Mouse (Mus musculus) embryonic fibroblast, embryonic 13.5 days (primary cell): ENCODE results near the gene Camk2d. TPM values are rescaled to one million over a fixed set of nuclear protein-coding genes. Genes with fewer than 3 reads are reported as not detected.

Source experiments
- H3K27ac ChIP-seq: 2 replicates; pipeline ENCODE4 v1.5.1; 2012; ENCODE audit warnings: low read length, control low read depth, inconsistent platforms; ENCODE audit not compliant: insufficient read depth
- H3K4me1 ChIP-seq: 2 replicates; pipeline ENCODE4 v1.6.1; 2011; ENCODE audit warnings: low read length; ENCODE audit not compliant: control insufficient read depth, insufficient read depth
- H3K4me3 ChIP-seq: 2 replicates; pipeline ENCODE4 v1.5.1; 2011; ENCODE audit warnings: mild to moderate bottlenecking, control low read depth, low read length; ENCODE audit not compliant: insufficient read depth
- CTCF ChIP-seq: IDR thresholded peaks from 2 replicates; pipeline ENCODE4 v1.5.1; 2011; ENCODE audit warnings: mild to moderate bottlenecking, control low read depth, low read length, moderate library complexity, borderline replicate concordance; ENCODE audit not compliant: insufficient read depth
- POLR2A ChIP-seq: IDR thresholded peaks from 2 replicates; pipeline ENCODE4 v1.6.1; 2011; ENCODE audit warnings: low read depth, mild to moderate bottlenecking, control low read depth, low read length, moderate library complexity
- polyA plus RNA-seq: library from polyadenylated mRNA; stranded (reverse); fragments of >200 nt; gene quantifications from 2 replicates; pipeline ENCODE4 v1.2.4, GENCODE M21; 2011; ENCODE audit warnings: low read depth; ENCODE audit not compliant: missing spikeins, insufficient read length

Camk2d gene
- polyA plus RNA-seq, result 186 and 189 TPM in 2 replicates

DNA sequence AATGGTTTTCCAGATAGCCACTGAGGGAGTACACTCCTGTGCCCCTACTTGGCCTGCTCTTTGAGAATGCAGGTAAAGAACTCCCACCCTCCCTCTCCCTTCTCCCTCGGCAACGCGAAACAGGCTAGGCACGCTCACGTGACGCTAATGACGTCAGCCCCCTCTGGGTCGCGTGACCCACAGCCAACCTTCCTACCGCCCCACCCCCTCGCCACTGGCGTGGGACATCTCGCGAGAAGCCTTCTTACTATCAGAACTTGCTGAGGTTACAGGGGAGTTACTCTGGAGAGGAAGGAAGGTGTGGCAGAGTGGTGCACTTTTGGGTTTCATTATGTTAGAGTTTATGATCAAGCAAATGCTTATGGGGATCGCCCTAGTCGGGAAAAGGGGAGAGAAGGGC lies at the start of gene Camk2d:
Camk2d (plus strand) TSS at position 217 of the 400 bp plus-strand sequence.
- Histone ChIP-seq H3K4me3 (peak within 1 kb of the TSS; percentile 97), H3K4me1 (peaks cover 2% of the 10 kb centered on the region; the same call in 1 of the 2 replicates), H3K27ac (peak within 1 kb of the TSS; percentile 96)
- TF ChIP-seq CTCF, result no peak
- TF ChIP-seq POLR2A, result peak; percentile 96

DNA sequence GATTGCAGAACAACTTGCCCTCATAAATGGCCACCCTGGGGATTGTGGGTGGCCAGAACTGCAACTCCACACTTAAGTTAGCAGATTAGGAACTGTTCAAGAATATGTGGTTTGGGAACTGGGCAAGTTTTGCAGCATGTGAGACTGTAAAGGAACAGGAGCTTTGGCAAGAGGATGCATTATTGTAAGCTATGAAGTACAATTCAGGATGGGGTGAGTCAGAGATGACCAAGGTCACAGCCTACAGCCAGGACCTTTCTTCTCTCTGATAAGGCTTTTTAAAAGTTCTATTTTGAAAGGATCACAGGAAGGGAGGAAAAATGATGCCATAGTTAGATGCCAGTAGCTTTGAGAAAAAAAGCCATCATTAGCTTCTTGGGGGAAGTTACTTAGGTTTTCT lies 48.2 kb upstream of the Camk2d start:
- Histone ChIP-seq H3K27ac (no peak overlapping the region), H3K4me3 (no peak overlapping the region), H3K4me1 (no peaks in the 10 kb centered on the region)
- no peak for TF ChIP-seq CTCF
- no peak for TF ChIP-seq POLR2A

DNA sequence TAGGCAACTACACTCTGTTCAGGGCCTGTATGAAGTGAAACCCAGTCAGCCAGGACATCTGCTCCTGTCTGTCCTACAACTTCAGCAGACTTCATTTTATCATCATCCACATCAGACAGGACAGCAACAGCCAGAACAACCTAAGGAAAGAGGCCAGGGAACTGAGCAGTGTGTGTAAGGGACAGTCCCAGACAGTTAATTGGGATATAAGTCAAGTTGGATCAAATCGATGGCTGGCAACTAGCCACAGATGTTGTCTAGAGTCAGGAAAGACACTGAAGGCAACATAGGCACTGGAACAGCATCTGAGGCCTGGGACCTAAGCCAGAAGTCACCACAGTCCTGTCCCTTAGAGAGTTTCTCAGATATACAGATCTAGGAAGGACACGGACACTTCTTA lies 32.5 kb upstream of the Camk2d start:
- Histone ChIP-seq H3K4me3 (no peak overlapping the region), H3K4me1 (no peaks in the 10 kb centered on the region), H3K27ac (no peak overlapping the region)
- TF ChIP-seq POLR2A, result no peak

DNA sequence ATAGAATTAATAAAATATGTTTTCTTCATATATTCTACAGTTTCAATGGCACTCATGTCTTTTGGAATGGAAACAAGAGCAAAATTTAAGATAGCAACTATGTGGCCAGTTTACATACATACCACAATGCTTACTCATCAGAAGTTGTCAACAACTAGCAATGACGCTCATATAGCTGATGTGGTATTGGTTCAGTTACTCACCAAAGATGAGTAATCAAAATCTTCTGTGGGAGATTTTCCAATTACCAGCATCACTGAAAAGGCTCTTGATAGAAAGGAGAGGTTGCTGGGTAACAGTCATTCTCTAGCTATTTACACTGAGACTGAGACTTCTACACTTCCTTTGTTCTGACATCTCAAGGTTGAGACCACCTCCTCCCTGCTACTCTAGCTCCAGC lies 25.5 kb upstream of the Camk2d start:
- TF ChIP-seq POLR2A, result no peak
- TF ChIP-seq CTCF, result no peak
- Histone ChIP-seq H3K4me3 (no peak overlapping the region), H3K27ac (peak overlapping the region; percentile 26; the same call in 1 of the 2 replicates), H3K4me1 (peaks cover 3% of the 10 kb centered on the region)

DNA sequence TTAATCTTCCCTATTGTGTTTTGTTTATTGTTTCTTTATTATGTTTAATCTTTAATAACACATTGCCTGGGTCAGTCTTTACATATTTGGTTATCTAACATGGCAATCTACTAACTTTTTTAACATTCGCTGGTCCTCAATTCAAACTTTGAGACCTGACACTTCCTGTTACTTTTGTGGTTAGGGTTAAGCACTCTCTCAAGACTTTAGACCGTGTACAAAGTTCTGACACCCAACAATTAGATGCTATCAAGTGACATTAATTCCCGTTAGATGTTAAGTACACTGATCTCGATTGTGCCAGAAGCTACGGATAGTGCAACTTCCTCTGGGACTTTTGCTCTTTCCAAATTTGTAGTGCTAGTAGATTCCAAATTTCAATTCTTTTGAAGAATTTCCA lies 23.2 kb upstream of the Camk2d start:
- TF ChIP-seq CTCF (no peak), POLR2A (no peak)
- peaks cover 3% of the 10 kb centered on the region for H3K4me1 ChIP-seq
- H3K4me3 ChIP-seq, result no peak overlapping the region
- H3K27ac ChIP-seq, result no peak overlapping the region

DNA sequence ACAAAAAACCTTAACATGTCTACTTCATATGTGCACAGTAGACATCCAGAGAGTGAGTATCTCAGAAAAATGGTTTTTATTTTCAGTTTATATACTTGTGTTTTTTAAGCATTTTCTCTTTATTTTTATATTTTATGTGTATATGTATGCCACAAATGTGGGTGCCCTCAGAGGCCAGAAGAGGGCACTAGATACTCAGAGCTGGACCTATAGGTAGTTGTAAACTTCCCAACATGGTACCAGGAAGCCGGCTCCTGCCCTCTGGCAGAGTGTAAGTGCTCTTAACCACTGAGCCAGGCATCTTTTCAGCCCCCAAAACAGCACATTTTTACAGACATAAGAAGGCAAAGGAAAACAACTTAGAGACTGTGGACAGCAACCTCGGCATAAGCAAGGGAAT lies 20.2 kb upstream of the Camk2d start:
- peaks cover 1% of the 10 kb centered on the region for H3K4me1 ChIP-seq
- H3K27ac ChIP-seq, result no peak overlapping the region
- no peak overlapping the region for H3K4me3 ChIP-seq
- no peak for TF ChIP-seq CTCF
- no peak for TF ChIP-seq POLR2A

DNA sequence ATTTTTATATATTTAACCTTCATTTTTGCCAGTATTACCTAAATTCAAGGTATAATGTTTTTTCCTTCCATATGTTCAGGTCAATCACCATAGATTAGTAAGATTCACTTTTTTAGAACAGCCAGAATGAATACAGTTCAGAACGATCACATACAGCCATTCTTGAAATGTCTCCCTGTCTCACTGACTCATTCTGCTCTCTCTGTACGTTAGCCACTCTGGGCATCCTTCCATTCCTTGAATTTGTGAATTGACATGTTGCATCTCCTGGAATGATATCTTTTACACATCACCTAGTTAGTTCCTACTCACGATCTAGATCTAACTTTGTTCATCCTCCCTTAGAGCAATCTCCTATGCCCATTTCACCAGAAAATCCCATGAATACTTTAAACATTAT lies 10.0 kb upstream of the Camk2d start:
- TF ChIP-seq CTCF (no peak), POLR2A (no peak)
- H3K4me1 ChIP-seq, result peaks cover 2% of the 10 kb centered on the region; the same call in 1 of the 2 replicates
- peak overlapping the region; percentile 65 for H3K27ac ChIP-seq
- H3K4me3 ChIP-seq, result no peak overlapping the region

DNA sequence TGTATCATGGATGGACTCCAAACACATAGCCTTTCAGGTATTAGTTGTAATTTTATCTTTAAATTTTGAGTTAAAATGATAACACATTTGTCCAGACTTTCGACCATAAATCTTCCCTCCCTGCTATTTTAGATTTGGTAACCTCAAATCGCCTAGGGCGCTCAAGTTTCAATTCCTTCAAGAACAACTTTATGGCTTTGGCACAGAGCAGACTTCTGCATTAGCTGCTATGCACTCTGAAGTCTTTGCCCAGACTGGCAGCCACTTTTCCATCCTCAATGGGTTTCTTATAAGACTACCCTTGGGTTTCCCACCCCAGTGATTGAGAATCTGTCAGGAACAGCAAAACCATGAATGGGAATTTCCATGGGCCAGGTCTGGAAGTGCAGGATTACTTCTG lies 8.6 kb upstream of the Camk2d start:
- TF ChIP-seq CTCF (no peak), POLR2A (no peak)
- H3K4me1 ChIP-seq, result peaks cover 2% of the 10 kb centered on the region; the same call in 1 of the 2 replicates
- no peak overlapping the region for H3K27ac ChIP-seq
- no peak overlapping the region for H3K4me3 ChIP-seq

DNA sequence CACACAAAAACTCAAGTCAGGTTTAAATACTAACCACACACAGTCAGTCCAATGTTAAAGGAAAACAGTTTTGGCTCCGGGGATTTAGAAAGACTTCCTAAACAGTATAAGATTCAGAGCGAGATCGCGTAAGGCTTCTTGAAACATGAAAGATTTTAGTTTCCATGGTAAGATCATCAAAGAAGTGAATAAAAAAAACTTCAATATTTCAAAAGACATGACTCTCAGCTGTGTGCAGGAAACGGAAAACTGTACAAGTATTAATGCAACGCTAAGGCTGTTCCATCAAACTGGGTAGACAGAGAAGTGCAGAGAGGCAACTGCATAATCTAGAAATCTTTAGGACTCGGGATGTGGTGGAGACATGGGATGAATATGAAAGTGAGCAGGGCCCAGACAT lies 6.5 kb upstream of the Camk2d start:
- Histone ChIP-seq H3K27ac (no peak overlapping the region), H3K4me3 (no peak overlapping the region), H3K4me1 (peaks cover 2% of the 10 kb centered on the region; the same call in 1 of the 2 replicates)
- TF ChIP-seq CTCF, result no peak
- TF ChIP-seq POLR2A, result no peak

DNA sequence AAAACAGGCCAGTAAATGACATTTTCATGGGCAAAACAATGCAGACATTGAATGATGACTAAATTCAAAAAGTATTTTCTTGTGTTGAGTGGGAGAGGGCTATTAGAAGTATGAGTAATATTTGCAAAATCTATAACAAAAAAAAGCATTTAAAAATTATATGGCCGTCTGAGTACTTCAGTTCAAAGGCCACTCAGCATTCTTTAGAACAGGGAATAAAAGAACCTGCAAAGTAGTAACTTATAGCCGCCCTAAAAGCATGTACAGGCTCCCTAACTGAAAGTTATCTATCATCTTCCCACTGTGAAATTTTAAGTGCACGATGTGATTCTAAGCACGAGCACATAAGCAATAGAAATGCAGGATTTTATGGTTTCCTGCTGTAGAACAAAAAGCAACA lies 646 bp upstream of the Camk2d start:
- Histone ChIP-seq H3K27ac (peak overlapping the region; percentile 91), H3K4me3 (no peak overlapping the region), H3K4me1 (0 out of 2 replicates have a peak, but pooled peaks cover 2% of the 10 kb centered on the region)
- TF ChIP-seq POLR2A, result no peak
